Mouse (Mus musculus) megakaryocyte, embryonic 14.5 days (primary cell): Measurements from ENCODE around the gene Ppp1r14c.

Source experiments
- FLI1 ChIP-seq: IDR thresholded peaks from 2 replicates; pipeline ENCODE4 v1.6.1; 2012; ENCODE audit warnings: low read length, inconsistent platforms, mixed read lengths
- GATA1 ChIP-seq: IDR thresholded peaks from 3 replicates; pipeline ENCODE4 v1.6.1; 2012; ENCODE audit warnings: mixed read lengths, low read length, inconsistent platforms, borderline replicate concordance

GRCm38 (mm10) chr10:3408036-3408661 is 42.3 kb downstream of the Ppp1r14c start:
- TF ChIP-seq GATA1 (no peak), FLI1 (no peak)
